Mouse (Mus musculus): ENCODE data around the gene Gprin1.

- TF ChIP-seq MAX (IDR thresholded peaks at IDR 0.05; ENCODE audit: low read length) = no peak
- no peak for TF ChIP-seq MAFK (IDR thresholded peaks at IDR 0.05; ENCODE audit: borderline replicate concordance, low read depth, low read length)
- TF ChIP-seq POLR2A (IDR thresholded peaks at IDR 0.05; ENCODE audit: control insufficient read depth in 1 of 2, insufficient read depth in 1 of 2, low read depth in 1 of 2, low read length in 2 of 2, poor library complexity in 1 of 2) = no peak
- no peak for TF ChIP-seq CHD2 (IDR thresholded peaks at IDR 0.05; ENCODE audit: low read length)
- no peak for TF ChIP-seq MEF2A (IDR thresholded peaks at IDR 0.05; ENCODE audit: extremely low read depth, insufficient replicate concordance, low read depth, low read length, poor library complexity, severe bottlenecking)
- no peak for TF ChIP-seq ZC3H11A (IDR thresholded peaks at IDR 0.05; ENCODE audit: low read depth, low read length)
- peak in 1 of 2 experiments; percentile 52; a peak in 2 of 4 replicates for TF ChIP-seq EP300 (IDR thresholded peaks at IDR 0.05; ENCODE audit: low read depth in 1 of 2, low read length in 2 of 2)
Measured at GRCm38 (mm10) chr13:54798740-54799139, 49.1 kb upstream of the Gprin1 start.
